Mouse (Mus musculus) liver, postnatal 0 days (tissue): ENCODE data around the gene Car8.

Experiments used
- CTCF ChIP-seq: sonication (generic); IDR thresholded peaks from 2 replicates; pipeline ENCODE4 v1.5.1; 2016; ENCODE audit warnings: antibody characterized with exemption, low read depth
- EP300 ChIP-seq: IDR thresholded peaks from 2 replicates; pipeline ENCODE4 v1.6.1; 2016; ENCODE audit warnings: antibody characterized with exemption, low read depth, mild to moderate bottlenecking

GRCm38 (mm10) chr4:8231291-8231871, 7.5 kb downstream of the Car8 start:
- TF ChIP-seq CTCF: no peak
- TF ChIP-seq EP300: no peak
